Mouse (Mus musculus) cerebellum, postnatal 4 days (tissue): ENCODE data around the gene Scml4.

ENCODE experiments used
- DNase-seq, 2 experiments: peaks; one replicate each; pipeline ENCODE4 v3.0.0; 2022; ENCODE audit warnings: low spot score in 2 of 2, mixed read lengths in 1 of 2

Gene Scml4

DNA sequence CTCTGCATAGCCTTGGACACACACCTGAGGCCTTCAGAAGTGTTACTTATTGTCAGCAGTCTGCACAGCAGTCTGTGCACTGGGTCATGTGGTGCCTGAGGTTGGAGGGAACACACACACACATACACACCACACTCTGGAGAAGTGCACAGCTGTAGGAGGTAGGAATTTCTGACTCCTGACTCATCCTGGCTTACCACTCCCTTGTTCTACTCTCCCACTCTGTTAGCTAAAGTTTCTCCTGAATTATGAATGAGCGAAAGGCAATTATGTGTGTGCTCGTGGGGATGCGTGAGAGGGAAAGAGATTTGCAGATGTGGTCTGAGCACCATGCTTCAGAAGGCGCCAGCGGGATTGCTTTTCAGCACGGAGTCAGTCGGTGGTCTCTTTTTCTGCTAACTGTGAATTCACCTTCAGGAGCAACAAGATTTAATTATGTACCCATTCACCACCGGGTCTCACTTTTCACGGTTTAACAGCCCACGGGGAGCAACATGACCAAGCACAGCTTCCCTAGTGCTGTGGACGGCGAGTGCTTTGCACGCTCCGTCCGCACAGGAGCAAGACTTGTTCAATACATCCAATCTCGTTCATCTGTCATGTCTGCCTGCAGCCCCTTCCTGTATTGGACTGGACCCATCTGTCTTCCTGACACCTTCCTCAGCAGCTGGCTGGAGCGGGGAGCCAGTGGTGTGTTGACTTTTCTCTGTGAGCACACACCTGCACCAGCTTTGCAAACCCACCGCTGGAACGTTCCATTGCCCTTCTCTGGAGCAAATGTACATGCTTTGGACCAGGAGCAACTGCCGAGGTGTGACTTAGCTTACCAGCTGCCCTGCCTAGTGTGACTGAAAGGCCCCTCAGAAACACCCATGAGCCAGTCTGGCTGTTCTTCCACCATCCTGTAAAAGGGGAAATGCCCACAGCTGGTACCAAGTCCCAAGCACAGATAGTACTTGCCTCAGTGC is 91.2 kb downstream of the Scml4 start:
- no peak for DNase-seq

DNA sequence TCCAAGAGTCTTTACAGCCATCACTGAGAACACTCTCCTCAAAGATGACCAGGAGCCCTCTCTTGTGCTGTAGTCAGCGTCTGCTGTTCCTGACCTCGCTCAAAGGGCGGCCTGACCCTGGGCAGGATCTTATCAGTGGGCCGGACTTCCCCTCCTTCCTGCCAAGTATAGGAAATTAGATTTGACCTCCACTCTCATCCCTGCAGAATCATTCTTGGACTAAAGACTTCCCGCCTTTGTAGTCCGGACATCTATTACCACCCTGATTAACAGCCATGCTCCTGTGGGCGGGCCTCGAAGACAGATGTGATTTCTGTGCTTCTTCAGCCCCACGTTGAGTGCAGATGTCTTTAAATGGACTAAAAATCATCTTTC is 91.9 kb downstream of the Scml4 start:
- no peak for DNase-seq

DNA sequence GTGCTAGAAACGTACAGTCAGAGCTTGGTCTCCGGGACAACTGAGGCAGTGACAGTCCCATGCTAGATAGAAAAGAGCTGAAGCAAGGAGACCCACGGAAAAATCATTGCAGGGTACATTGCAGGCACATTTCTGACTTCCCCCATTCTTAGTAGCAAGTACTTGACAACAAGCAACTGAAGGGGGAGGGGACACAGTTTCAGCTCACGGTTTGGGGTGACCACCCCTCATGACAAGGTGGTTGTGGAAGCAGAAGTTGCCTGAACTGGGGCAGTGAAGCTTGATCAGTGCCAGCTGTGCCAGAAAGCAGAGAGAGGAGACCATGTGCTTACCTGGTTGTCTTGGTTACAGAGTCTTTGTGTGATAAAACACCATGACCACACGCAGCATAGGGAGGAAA is 93.4 kb downstream of the Scml4 start:
- no peak for DNase-seq

DNA sequence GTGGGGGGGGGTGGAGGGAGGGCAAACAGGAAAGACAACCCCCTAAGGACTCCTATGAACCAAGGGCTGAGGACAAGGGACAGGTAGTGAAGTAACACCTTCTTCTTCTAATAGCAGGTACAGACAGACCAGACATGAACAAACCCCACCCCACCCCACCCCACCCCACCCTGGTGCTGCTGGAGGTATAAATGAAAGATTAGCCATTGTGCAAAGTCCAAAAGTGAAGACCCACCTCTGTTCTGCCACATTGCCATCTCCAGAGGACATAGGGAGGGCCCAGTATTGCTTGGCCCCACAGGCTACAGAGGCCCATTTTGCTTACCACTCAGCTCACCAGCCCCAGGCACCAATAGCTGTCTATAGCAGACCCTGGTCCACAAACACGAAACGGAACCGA is 95.0 kb downstream of the Scml4 start:
- DNase-seq, result no peak

DNA sequence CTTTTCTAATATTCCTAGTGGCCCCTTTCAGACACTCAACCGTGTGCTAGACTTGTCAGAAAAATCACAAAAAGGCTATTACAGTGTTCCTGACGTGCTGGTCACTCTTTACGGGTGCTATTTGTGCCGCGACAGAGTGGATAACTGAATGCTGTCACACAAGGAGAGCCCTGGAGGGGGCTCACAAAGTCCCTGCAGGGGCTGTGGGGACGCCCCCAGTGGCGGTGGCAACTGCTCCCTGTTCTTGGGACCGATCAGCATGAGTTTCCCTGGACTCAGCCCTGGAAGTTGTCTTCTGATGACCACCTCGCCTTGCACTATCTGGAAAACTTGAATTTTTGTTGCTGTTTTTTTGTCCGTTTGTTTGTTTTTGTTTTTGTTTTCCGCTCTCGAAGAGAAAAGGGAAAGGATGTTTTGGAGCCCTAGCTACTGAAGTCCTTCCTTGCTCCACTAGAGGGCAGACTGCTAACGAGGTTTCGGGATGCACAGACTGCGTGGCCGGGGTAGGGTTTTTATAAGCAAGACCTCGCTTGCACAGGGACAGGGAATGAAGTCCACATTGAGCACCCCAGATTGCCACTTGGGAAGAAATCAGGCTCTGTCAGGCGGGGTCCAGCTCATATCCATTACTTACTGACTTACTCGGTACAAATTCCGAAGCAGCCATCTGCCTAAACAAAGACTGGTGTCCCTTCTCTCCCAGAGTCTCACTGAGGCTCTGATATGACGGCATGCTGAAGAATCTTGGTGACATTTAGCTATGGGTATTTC is 97.9 kb downstream of the Scml4 start:
- peak; percentile 47 to 76 for DNase-seq

DNA sequence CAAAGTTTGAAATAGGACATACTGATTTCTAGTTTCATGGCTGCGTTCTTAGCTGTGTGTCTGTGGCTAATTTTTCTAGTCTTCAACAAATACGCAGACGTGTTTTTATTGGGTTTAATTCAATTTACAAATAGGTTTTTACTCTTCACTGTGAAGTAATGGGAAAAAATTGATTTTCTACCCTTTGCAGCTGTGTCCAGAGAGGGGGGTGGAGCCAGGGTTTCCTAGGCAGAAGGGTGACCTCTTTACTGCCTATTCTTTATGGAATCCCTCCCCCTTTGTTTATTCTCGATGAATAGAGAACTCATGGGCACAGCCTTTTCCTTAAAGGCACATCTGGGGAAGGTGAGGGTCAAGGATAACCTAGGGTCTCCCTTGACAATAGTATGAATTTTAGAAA is 98.5 kb downstream of the Scml4 start:
- no peak for DNase-seq

DNA sequence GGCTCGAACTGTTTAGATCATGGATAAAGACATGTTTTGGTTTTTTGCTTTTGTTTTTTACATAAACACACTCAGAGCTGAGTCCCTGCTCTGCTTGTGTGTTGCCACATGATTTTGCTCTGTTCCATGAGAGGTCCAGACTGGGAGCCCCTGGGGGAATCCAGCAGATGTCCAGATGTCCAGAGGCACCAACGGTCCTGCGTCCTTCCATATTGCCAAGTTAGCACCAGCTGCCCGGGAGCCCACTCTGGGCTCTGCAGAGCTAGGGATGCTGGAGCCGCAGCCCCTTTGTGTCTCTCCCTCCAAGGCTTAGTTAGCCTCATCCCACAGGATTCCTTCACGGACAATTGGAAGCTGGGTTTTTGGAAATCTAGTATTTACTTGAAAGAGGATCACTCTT is 101.6 kb downstream of the Scml4 start:
- DNase-seq, result no peak

DNA sequence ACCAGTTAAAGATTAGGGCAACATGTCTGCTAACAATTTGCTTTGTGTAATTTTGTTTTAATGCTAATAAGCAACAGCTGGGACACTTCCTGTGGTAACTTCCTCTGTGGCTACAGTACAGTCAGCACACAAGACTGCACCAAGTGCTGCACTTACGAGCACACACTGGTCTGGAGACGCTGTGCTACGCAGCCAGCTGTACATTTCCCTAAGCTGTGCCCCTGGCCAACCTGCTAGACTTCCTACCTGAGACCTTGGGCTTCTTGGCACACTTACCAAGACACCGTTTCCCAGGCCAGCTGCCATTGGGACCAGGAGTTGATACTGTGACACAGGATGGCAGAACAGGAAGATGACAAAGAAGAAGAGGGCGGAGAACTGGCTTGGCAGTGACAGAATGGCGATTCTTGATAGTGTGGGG is 102.0 kb downstream of the Scml4 start:
- DNase-seq, result no peak

DNA sequence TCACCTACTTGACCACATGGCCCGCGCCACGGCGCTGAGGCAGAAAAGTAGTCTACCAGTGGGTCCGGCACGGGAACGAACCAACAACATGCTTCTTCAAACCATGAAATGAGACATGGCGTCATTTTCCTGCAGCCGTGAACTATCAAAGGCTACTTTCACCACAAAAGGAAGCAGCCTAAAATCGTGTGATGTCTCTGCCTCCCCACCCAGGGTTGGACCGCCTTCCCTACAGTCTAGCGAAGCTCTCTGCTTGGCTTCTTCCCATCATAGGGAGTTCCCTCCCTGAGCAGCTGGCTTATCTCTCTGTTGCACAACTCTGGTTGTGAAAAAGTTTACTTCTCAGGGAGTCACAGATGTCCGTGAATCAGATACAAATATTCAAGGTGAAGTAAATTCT is 102.5 kb downstream of the Scml4 start:
- no peak for DNase-seq

DNA sequence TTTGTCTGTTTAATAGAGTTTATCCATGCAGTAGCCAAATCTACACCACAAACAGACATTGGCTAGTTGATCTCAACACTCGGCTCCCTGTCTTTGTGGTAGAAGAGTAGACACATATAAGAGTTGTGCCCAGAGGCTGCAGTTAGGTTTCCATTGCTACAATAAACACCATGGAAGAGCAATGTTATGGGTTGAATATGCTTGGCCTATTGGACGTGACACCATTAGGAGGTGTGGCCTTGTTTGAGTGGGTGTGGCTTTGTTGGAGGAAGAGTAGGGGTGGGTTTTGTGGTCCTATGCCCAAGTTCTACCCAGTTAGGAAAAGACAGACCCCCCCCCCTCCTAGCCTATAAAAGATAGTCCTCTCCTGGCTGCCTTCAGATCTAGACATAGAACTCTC is 102.9 kb downstream of the Scml4 start:
- no peak for DNase-seq

DNA sequence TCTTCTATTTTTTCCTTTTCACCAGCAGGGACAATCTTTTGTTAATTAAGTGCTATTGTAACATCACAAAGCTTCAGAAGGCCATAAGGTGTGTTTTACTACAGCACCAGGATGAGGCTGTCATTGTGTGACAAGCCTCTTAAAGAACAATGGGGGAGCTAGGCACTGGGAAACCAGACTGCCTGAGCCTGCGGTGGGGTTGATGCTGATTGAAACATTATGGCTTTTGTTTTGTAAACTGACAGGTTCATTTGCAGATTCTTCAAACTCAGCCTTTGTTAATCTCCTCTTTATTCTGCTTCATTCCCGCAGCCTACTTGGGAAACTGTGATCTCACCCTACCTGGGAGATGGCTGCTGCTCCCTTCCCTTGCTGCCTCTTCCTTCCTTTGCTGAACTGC is 108.2 kb downstream of the Scml4 start:
- no peak for DNase-seq

DNA sequence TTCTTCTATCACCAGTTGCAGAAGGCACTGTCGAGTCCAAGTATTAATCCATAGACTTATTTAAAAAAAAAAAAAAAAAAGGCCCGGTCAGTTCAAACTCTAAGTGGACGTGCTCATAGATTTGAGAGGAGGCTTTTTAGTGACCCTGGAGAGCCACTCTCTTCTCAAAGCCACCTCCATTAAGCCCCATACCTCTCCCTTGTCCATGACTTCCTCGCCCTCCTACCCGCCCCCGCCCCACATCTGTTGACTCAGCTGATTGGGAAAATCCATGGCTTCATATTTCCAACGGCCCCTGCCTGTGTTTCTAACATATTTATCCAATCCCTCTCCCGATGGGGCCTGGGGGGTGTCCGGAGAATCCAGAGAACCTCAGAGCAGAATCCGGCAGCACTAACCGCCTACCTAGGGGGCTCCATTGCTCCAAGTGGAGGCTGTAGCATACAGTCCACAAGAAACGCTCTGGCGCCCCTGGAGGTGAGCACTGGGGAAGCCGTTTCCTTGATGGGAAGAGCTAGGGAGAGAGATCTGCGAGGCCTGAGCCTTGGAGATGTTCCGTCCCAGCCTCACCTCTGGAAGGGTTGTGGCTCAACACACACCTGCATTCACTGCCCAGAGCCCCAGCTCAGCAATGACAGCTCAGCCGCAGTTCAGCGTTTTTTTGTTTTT is 112.5 kb downstream of the Scml4 start:
- DNase-seq, result peak; percentile 57 to 78

DNA sequence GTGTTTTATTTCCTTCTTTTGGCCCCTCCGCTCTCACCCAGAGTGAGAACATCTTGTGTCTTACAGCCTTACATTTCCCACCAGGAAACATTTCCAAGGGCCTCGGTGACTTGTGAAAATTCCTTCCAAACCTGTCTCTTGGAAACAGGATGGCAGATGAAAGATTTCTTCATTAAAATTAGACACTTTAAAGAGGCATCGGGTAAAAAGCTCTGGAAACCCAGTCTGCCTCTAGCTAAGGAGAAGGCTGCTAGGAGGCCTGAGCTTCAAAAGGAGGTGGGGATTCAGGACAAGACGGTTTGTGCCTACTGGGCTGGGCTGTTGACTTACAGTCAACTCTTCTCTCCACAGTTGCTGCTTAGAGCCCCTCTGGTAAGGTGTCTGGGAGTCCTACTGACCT is 113.4 kb downstream of the Scml4 start:
- DNase-seq, result no peak

DNA sequence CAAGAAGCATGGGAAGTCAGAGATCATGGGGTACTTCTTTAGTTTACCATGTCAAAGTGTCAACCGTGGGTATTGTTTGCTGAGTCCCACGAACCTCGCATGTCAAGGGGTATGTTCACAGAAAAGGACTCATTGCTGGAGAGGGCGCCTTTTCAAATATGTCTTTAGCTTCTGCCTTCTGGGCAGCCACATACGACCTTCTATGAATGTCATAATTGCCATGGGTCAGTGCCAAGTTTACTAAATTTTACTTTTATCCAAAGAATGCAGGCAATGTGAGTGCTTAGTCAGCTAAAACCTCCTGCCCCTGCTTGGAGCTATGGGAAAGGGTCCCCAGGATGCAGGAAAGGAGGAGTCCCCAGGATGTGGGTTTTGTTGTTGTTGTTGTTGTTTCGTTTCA is 116.4 kb downstream of the Scml4 start:
- no peak for DNase-seq

DNA sequence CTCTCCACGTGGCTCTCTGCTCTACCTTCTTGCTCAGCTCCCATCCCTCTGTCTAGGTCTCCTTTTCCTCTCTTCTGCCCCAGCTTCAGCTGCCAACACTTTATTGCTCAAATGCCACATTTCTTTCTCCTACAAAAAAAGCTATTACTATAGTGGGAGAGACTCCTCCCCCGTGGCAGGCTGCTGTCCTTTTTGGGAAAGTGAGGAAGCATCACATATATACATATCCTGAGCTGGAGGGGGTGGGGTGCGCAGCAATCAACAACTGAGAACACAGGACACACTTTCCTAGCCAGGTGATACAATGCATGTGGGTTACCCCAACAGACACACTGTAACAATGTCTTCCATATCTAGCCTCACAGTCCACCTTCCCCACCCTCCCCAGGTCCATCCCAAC is 118.2 kb downstream of the Scml4 start:
- DNase-seq, result no peak

DNA sequence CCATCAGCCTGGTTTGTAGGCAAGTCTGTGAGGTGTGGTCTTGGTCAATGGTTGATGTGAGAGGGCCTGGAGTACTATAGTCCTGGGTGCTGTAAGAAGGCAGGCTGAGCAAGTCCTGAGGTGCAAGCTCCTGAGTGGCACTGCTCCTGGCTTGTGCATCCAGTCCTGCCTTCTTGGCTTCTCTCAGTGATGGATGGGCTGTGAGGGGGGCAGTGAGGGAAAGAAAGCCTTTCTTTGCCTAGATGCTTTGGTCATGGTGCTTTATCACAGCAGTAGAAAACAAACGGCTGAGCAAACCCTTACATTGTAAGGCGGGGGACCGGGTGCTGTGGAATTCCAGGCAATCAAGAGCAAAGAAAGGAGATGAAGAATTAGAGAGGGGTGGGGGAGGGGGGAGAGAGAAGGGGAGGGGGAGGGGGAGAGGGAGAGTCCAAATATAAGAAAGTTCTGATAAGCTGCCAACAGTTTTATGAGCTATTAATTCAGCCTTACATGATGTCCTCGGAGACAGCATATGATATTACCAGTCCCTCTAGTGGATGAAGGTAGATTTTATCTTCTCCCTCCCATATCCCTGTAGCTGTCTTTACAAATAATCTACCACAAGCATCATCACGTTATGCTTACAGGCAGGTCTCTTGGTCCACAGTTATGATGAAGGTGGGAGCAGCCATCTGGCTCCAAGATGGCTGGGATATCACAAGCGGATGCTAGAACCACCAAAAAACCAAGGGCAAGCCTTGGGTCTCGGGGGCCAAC is 121.0 kb downstream of the Scml4 start:
- no peak for DNase-seq

DNA sequence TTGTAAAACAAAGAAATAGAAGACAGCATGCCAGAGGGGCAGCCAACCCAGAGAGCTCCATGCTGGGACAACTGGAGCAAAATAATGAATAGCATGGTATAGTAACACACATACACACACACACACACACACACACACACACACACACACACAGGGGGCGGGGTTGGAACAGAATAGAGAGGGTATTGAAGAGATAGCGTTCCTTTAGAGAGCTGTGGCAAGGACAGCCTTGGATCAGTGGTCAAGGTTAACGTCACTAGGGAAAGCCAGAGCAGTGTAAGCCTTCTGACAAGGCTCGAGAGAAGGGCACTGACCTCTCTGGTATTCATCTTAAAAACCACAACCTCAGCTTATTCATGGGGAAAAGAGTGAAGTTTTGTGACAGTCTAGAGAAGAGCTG is 124.7 kb downstream of the Scml4 start:
- no peak for DNase-seq

DNA sequence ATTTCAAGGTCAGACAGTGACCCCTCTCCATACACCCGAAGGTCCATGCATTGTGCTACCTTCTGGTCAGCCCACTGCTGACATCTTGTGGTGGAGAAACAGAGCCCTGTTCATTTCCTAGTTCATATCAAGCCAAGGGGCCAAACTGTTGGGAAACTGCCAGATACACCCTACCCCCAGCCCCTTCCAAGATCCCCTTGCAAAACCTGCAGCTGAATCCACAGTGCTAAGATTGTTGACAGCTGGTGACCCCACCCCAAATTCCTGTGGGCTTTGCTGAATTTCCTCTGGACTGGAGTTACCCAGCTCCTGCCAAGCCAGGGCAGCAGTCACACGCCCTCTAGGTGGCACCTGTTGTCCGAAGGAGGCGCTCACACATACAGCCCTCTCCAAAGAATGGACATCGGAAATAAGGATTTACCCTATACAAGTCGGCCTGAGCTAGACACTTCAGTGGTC is 127.5 kb downstream of the Scml4 start:
- peak in 1 of 2 experiments; percentile 27 for DNase-seq

DNA sequence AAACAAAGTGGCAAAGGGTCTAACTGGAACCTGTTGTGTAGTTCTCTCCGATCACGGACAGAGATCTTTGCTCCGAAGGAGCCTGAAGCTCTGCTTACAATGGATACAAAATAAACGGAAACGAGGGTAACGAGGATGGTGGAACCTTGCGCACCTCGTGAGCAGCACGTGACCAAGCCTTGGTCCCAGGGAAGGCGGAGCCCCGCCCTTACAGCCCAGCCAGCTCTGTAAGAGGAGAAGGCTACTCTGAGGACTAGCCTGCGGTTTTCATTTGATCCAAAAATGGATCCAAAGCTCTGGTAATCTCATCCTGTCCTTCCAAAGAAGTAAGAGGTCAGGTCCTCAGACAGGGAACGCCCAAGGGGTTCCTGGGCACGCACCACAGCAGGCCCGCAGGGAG is 128.5 kb downstream of the Scml4 start:
- DNase-seq, result no peak

DNA sequence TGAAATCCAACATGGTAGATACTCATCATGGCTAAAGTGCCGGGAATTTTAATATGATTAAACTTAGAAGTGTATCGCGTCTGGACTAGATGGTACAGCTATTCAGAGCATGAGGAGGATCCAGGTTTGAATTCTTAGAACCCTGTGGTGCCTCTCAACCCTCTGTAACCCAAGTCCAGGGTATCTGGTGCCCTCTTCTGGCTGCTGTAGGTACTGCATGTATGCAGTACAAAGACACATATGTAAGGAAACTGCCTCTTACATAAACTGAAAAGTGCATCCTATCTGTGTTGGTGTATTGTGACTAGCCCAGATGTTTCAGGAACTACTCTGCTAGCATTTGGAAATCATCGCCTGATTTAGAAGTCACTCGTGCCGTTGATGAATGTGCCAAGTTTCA is 129.7 kb downstream of the Scml4 start:
- peak; percentile 43 to 65 for DNase-seq

DNA sequence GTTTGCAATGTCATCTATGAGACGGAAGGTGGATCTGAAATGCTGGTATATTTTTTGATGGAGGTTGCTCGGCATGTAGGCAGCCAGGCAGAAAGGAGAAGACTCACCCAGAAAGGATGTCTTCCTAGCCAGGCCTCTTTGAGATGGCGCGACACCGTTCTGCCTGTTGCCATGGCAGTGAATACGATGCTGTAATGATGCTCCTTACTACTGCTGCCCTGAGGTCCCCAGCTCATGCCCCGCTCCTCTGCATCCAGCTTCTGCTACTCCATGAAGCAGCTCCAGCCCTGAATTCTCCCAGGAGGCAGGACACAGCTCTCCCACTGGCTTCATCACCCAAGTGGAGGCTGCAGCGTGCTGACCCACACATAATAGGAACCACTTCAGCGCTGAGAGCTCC is 130.8 kb downstream of the Scml4 start:
- DNase-seq, result no peak

DNA sequence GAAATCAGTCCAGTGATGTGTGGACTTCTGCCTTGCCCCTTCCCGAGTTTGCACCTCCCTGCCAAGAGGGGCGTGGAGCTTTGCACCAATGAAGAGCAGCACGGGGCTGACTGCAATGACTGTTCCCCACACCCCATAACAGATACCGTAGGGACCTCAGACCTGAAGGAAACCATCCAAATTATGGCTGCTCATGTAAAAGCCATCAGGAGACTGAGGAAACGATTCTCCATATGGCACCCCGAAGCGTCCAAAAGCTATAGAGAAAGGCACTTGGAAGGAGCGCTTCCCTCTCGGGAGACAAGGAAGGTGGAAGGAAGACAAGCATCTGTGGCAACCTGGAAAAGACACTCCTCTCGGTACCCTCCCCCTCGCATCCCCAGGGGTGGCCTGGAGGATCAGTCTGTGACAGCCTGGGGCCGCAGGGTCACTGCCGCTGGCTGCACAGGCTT is 134.2 kb downstream of the Scml4 start:
- DNase-seq, result no peak
